Mouse (Mus musculus): ENCODE results near the gene 2310050C09Rik. TPM values are rescaled to one million over a fixed set of nuclear protein-coding genes. Genes with fewer than 3 reads are reported as not detected.

2310050C09Rik gene
- polyA plus RNA-seq (2015; fragmentation: Nextera tagmentation; extraction: Ambion mirVana) = not detected in 2 replicates

DNA sequence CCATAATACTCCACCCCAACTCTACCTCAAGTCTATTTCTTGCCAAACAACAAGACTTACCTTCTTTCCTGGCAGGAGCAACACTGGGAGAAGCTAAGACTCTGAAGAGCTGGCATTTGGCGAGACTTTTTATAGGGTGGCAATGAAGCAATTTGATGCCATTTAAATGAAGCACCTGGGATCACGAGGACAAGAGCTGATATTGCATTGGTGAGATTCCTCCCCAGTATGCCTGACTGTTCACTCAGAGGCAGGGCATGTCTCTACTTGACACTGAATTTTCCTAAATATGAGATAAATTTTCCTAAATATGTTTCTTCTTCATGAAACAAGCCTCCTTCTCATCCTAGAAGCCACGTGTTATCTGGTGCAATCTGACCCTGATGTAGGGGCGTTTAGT, at the start of gene 2310050C09Rik:
Gene 2310050C09Rik, minus strand, starts transcription at position 101 of the 400 bp plus-strand sequence.
- H3K36me3 ChIP-seq = no peaks in the 10 kb centered on the region
- H3K9ac ChIP-seq = no peak within 1 kb of the TSS
- no peaks in the 10 kb centered on the region for H3K9me3 ChIP-seq (replicated peaks)
- H3K4me3 ChIP-seq (replicated peaks) = no peak within 1 kb of the TSS
- no peaks in the 10 kb centered on the region for H3K27me3 ChIP-seq
- no peak within 1 kb of the TSS for H3K4me2 ChIP-seq
- H3K27ac ChIP-seq = no peak within 1 kb of the TSS
- 62% methylated on average over 4 of the region's 4 CpGs for WGBS
- no peak for ATAC-seq (replicated peaks; ENCODE audit: low FRiP score)
- H3K4me1 ChIP-seq = no peaks in the 10 kb centered on the region

GRCm38 (mm10) chr3:92907571-92907970, 37.6 kb upstream of the 2310050C09Rik start:
- WGBS = 25% methylated on average over 4 of the region's 4 CpGs
- Histone ChIP-seq H3K9me3 (replicated peaks) (no peaks in the 10 kb centered on the region), H3K4me2 (no peak overlapping the region), H3K27ac (no peak overlapping the region), H3K27me3 (no peaks in the 10 kb centered on the region), H3K4me3 (replicated peaks) (no peak overlapping the region), H3K4me1 (no peaks in the 10 kb centered on the region), H3K9ac (no peak overlapping the region), H3K36me3 (no peaks in the 10 kb centered on the region)
- ATAC-seq (replicated peaks; ENCODE audit: low FRiP score) = no peak

- Histone ChIP-seq H3K27ac (no peak overlapping the region), H3K9ac (no peak overlapping the region), H3K27me3 (no peaks in the 10 kb centered on the region), H3K9me3 (replicated peaks) (no peaks in the 10 kb centered on the region), H3K36me3 (no peaks in the 10 kb centered on the region), H3K4me2 (no peak overlapping the region), H3K4me3 (replicated peaks) (no peak overlapping the region), H3K4me1 (no peaks in the 10 kb centered on the region)
- ATAC-seq (replicated peaks; ENCODE audit: low FRiP score) = no peak
- 45% methylated on average over 3 of the region's 3 CpGs for WGBS
These were observed 35.2 kb upstream of the 2310050C09Rik start for GRCm38 (mm10) chr3:92905182-92905581.

- Histone ChIP-seq H3K9me3 (replicated peaks) (no peaks in the 10 kb centered on the region), H3K27me3 (no peaks in the 10 kb centered on the region), H3K4me2 (no peak overlapping the region), H3K4me1 (no peaks in the 10 kb centered on the region), H3K4me3 (replicated peaks) (no peak overlapping the region), H3K36me3 (no peaks in the 10 kb centered on the region), H3K27ac (no peak overlapping the region), H3K9ac (no peak overlapping the region)
- WGBS = 31% methylated on average over 4 of the region's 4 CpGs
- ATAC-seq (replicated peaks; ENCODE audit: low FRiP score) = no peak
These were observed 33.6 kb upstream of the 2310050C09Rik start for GRCm38 (mm10) chr3:92903640-92904039.

DNA sequence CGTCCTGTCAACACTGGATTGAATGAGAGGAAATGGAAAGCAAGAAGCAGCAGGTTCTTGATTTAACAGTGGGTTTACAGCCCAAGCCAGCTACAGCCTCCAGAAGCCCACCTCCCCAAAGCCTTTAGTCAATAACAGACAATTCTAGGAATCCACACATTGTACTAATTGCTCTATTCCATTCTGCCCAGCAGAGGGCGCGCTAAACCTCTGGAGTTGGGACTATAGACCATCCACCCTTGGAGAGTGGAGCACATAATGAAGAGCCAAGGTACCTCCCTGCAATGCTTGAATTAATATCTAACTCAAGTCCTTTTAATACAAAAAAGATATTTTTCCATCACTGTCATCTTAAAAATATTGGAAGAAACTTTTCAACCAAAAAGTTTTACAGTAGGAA, 33.0 kb upstream of the 2310050C09Rik start:
- 25% methylated on average over 3 of the region's 3 CpGs for WGBS
- ATAC-seq (replicated peaks; ENCODE audit: low FRiP score) = 0 out of 2 replicates have a peak, but pooled peaks have one; percentile 62

GRCm38 (mm10) chr3:92894489-92894888, 24.5 kb upstream of the 2310050C09Rik start:
- H3K4me3 ChIP-seq (replicated peaks) = no peak overlapping the region
- no peak overlapping the region for H3K27ac ChIP-seq
- H3K9ac ChIP-seq = no peak overlapping the region
- H3K4me2 ChIP-seq = no peak overlapping the region
- 65% methylated on average over 1 of the region's 1 CpGs for WGBS
- ATAC-seq (replicated peaks; ENCODE audit: low FRiP score) = no peak
- no peaks in the 10 kb centered on the region for H3K4me1 ChIP-seq
- H3K27me3 ChIP-seq = no peaks in the 10 kb centered on the region
- no peaks in the 10 kb centered on the region for H3K36me3 ChIP-seq
- H3K9me3 ChIP-seq (replicated peaks) = no peaks in the 10 kb centered on the region

More for the DNA sequence above, 33.0 kb upstream of the 2310050C09Rik start:
- Histone ChIP-seq H3K4me1 (no peaks in the 10 kb centered on the region), H3K4me3 (replicated peaks) (no peak overlapping the region), H3K9ac (no peak overlapping the region), H3K27ac (no peak overlapping the region), H3K4me2 (no peak overlapping the region), H3K9me3 (replicated peaks) (no peaks in the 10 kb centered on the region), H3K36me3 (no peaks in the 10 kb centered on the region), H3K27me3 (no peaks in the 10 kb centered on the region)

GRCm38 (mm10) chr3:92894063-92894462, 24.0 kb upstream of the 2310050C09Rik start:
- Histone ChIP-seq H3K4me2 (no peak overlapping the region), H3K9me3 (replicated peaks) (no peaks in the 10 kb centered on the region), H3K27ac (no peak overlapping the region), H3K27me3 (no peaks in the 10 kb centered on the region), H3K4me1 (no peaks in the 10 kb centered on the region), H3K36me3 (no peaks in the 10 kb centered on the region), H3K4me3 (replicated peaks) (no peak overlapping the region), H3K9ac (no peak overlapping the region)
- 77% methylated on average over 3 of the region's 3 CpGs for WGBS
- ATAC-seq (replicated peaks; ENCODE audit: low FRiP score) = no peak

GRCm38 (mm10) chr3:92874180-92874579, 4.2 kb upstream of the 2310050C09Rik start:
- ATAC-seq (replicated peaks; ENCODE audit: low FRiP score) = no peak
- Histone ChIP-seq H3K36me3 (no peaks in the 10 kb centered on the region), H3K9me3 (replicated peaks) (no peaks in the 10 kb centered on the region), H3K4me3 (replicated peaks) (no peak overlapping the region), H3K4me1 (no peaks in the 10 kb centered on the region), H3K4me2 (no peak overlapping the region), H3K27me3 (no peaks in the 10 kb centered on the region), H3K9ac (no peak overlapping the region), H3K27ac (no peak overlapping the region)
- 91% methylated on average over 3 of the region's 3 CpGs for WGBS

DNA sequence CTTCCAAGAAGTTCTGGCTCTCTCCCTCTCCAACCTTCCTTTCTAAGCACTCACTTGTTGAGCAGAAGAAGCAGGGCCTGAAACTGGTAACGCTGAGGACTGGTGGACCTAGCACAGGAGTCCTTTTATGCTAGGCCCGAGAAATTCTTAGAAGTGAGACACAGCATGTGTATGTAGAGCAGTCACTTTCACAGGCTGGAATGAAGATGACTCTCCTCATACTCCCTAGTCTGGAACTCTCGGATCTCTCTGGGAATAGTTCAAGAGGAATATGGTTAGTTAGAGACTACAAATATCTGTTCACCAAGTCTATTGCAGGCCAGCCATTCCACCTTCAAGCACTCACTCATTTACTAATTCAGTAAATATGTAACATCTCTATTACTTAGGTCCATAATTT, 18.8 kb downstream of the 2310050C09Rik start, which contains the start of gene Lce1l:
Gene Lce1l, minus strand, starts transcription at position 101 of the 400 bp plus-strand sequence.
- Histone ChIP-seq H3K36me3 (no peaks in the 10 kb centered on the region), H3K4me3 (replicated peaks) (no peak within 1 kb of the TSS), H3K9ac (no peak within 1 kb of the TSS), H3K4me2 (no peak within 1 kb of the TSS), H3K27me3 (no peaks in the 10 kb centered on the region), H3K27ac (no peak within 1 kb of the TSS), H3K4me1 (no peaks in the 10 kb centered on the region), H3K9me3 (replicated peaks) (no peaks in the 10 kb centered on the region)
- no peak for ATAC-seq (replicated peaks; ENCODE audit: low FRiP score)
- 88% methylated on average over 3 of the region's 3 CpGs for WGBS

DNA sequence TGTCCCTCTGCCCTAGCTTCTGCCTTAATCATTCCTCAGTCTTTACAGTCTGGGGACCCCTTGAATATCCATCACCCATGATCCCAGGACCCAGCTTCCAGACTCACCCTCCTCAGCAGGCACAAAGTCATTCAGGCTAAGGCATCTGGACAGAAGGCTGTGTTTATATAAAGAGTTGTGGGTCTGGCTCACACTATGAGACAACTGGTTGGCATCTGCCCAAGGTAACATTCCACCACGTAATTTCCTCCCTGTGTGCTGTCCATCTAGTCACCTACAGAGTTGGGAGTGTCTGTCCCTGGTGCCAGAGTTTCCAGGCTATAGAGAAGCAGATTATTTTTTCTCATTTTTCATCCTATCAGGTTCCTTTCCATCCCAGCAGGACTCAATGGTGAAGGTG, 42.9 kb downstream of the 2310050C09Rik start, which contains the start of gene Kprp:
Gene Kprp, minus strand, starts transcription at position 140 of the 400 bp plus-strand sequence.
- Histone ChIP-seq H3K36me3 (no peaks in the 10 kb centered on the region), H3K27me3 (no peaks in the 10 kb centered on the region), H3K27ac (no peak within 1 kb of the TSS), H3K9ac (no peak within 1 kb of the TSS), H3K4me3 (replicated peaks) (no peak within 1 kb of the TSS), H3K4me2 (no peak within 1 kb of the TSS), H3K9me3 (replicated peaks) (no peaks in the 10 kb centered on the region), H3K4me1 (no peaks in the 10 kb centered on the region)
- 50% methylated on average over 1 of the region's 1 CpGs for WGBS
- no peak for ATAC-seq (replicated peaks; ENCODE audit: low FRiP score)

GRCm38 (mm10) chr3:92825808-92826207, 44.2 kb downstream of the 2310050C09Rik start:
- Histone ChIP-seq H3K27me3 (no peaks in the 10 kb centered on the region), H3K4me3 (replicated peaks) (no peak overlapping the region), H3K4me1 (no peaks in the 10 kb centered on the region), H3K9me3 (replicated peaks) (no peaks in the 10 kb centered on the region), H3K27ac (no peak overlapping the region), H3K36me3 (no peaks in the 10 kb centered on the region), H3K4me2 (no peak overlapping the region), H3K9ac (no peak overlapping the region)
- 29% methylated on average over 1 of the region's 1 CpGs for WGBS
- no peak for ATAC-seq (replicated peaks; ENCODE audit: low FRiP score)

All from kidney, embryonic 15.5 days (tissue).